Mouse (Mus musculus) cerebellum, adult 2 months (tissue): Measurements from ENCODE around the gene Trp73. TPM values are rescaled to one million over a fixed set of nuclear protein-coding genes. Genes with fewer than 3 reads are reported as not detected.
A peak's percentile ranks its signal among the peaks of the same experiment; 100 is the strongest.

ENCODE experiments used
- DNase-seq, 2 experiments: peaks; one replicate each; pipeline ENCODE4 v3.0.0; 2021
- H3K27ac ChIP-seq: fragments of 200-500 bp; 2 replicates; pipeline ENCODE4 v1.5.1; 2012; ENCODE audit warnings: low read length, control low read depth, inconsistent platforms; ENCODE audit not compliant: insufficient read depth
- H3K27me3 ChIP-seq: fragments of 200-500 bp; 2 replicates; pipeline ENCODE4 v1.6.1; 2012; ENCODE audit warnings: inconsistent platforms, mild to moderate bottlenecking, low read length, moderate library complexity; ENCODE audit not compliant: control insufficient read depth, insufficient read depth
- H3K4me1 ChIP-seq: fragments of 200-500 bp; 2 replicates; pipeline ENCODE4 v1.6.1; 2011; ENCODE audit warnings: low read length; ENCODE audit not compliant: control insufficient read depth, insufficient read depth
- H3K4me3 ChIP-seq: fragments of 200-500 bp; replicated peaks from 2 replicates; pipeline ENCODE3; 2011; ENCODE audit warnings: mild to moderate bottlenecking, low read depth, low read length, control low read depth; ENCODE audit not compliant: insufficient read depth
- CTCF ChIP-seq: fragments of 200-500 bp; IDR thresholded peaks from 2 replicates; pipeline ENCODE4 v1.5.1; 2011; ENCODE audit warnings: low read depth, mild to moderate bottlenecking, control low read depth, low read length, moderate library complexity, borderline replicate concordance; ENCODE audit not compliant: insufficient read depth
- POLR2A ChIP-seq: fragments of 200-500 bp; IDR thresholded peaks from 2 replicates; pipeline ENCODE4 v1.6.1; 2011; ENCODE audit warnings: low read length, control low read depth, borderline replicate concordance; ENCODE audit not compliant: insufficient read depth
- WGBS: fragments of 180-500 bp; shearing (Covaris S2); methylation state at CpG from one replicate; pipeline ENCODE4 v1.1.7; 2018; 5-methylcytosine and 5-hydroxymethylcytosine counted together
- polyA plus RNA-seq: library from polyadenylated mRNA; depleted of rRNA; stranded (reverse); fragments of >200 nt; gene quantifications from 2 replicates; pipeline ENCODE4 v1.2.3, GENCODE M21; 2012

The Trp73 gene
- polyA plus RNA-seq, 1 experiment: 1.7 TPM

- DNase-seq: peak; percentile 42 to 45
- 63% methylated on average over 14 of the region's 14 CpGs for WGBS
- TF ChIP-seq POLR2A (no peak), CTCF (peak; percentile 90)
- no peaks in the 10 kb centered on the region for H3K4me1 ChIP-seq
- H3K27ac ChIP-seq: no peak overlapping the region
- H3K27me3 ChIP-seq: no peaks in the 10 kb centered on the region
- H3K4me3 ChIP-seq: no peak overlapping the region
Observed at GRCm38 (mm10) chr4:154064827-154065773, 74.9 kb downstream of the Trp73 start.

- no peak for DNase-seq
- no peak overlapping the region for H3K4me3 ChIP-seq
- H3K4me1 ChIP-seq: no peaks in the 10 kb centered on the region
- no peak for TF ChIP-seq CTCF
- TF ChIP-seq POLR2A: no peak
- H3K27ac ChIP-seq: no peak overlapping the region
- WGBS: 43% methylated on average over 4 of the region's 4 CpGs
- H3K27me3 ChIP-seq: no peaks in the 10 kb centered on the region
Observed at GRCm38 (mm10) chr4:154057696-154058095, 82.3 kb downstream of the Trp73 start.

GRCm38 (mm10) chr4:154056661-154057060 lies 83.3 kb downstream of the Trp73 start:
- Histone ChIP-seq H3K27ac (no peak overlapping the region), H3K4me3 (no peak overlapping the region), H3K27me3 (no peaks in the 10 kb centered on the region), H3K4me1 (no peaks in the 10 kb centered on the region)
- DNase-seq: no peak
- WGBS: 39% methylated on average over 2 of the region's 2 CpGs
- TF ChIP-seq CTCF (no peak), POLR2A (no peak)

DNA sequence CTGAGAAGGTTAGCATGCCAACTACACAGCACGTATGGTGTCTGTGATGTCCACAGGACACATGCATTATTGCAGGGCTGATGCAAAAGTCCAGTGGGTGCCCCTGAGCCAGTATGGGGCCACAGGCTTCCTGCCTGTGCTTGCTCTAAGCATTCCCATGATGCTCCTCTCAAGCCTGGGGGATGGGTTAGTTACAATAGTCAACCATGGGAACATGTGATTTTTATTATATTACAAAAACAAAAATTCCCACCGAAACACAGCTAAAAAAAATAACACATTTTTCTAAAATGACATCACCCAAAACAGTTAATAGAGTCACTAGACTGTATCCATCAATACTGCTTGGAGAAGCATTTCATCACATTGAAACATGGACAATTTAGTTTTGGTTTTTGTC lies 84.0 kb downstream of the Trp73 start:
- no peak for DNase-seq
- H3K4me1 ChIP-seq: no peaks in the 10 kb centered on the region
- TF ChIP-seq CTCF (no peak), POLR2A (no peak)
- H3K27me3 ChIP-seq: no peaks in the 10 kb centered on the region
- no peak overlapping the region for H3K27ac ChIP-seq
- WGBS: 69% methylated on average over 2 of the region's 2 CpGs
- no peak overlapping the region for H3K4me3 ChIP-seq

DNA sequence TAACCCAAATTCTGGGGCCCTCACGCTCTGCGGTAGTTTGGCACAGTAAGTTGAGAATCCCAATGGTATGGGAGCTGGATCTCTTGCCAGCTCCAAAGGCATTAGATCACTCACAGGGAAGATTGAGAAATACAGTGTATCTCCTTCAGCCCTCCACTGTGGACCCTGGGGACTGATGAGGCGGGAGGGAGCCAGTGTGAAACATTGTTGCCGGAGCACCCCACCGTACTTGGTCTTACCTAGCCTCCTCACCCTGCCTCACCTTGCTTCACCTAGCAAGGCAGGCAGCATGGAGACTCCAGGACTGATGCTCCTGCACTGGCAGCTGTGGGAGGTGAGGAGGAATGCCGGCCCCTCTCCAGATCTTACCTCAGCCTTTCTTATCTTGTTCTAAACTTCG lies 84.5 kb downstream of the Trp73 start:
- no peak for DNase-seq
- Histone ChIP-seq H3K27ac (no peak overlapping the region), H3K4me3 (no peak overlapping the region), H3K4me1 (no peaks in the 10 kb centered on the region), H3K27me3 (no peaks in the 10 kb centered on the region)
- no peak for TF ChIP-seq CTCF
- no peak for TF ChIP-seq POLR2A
- WGBS: 89% methylated on average over 7 of the region's 7 CpGs

DNA sequence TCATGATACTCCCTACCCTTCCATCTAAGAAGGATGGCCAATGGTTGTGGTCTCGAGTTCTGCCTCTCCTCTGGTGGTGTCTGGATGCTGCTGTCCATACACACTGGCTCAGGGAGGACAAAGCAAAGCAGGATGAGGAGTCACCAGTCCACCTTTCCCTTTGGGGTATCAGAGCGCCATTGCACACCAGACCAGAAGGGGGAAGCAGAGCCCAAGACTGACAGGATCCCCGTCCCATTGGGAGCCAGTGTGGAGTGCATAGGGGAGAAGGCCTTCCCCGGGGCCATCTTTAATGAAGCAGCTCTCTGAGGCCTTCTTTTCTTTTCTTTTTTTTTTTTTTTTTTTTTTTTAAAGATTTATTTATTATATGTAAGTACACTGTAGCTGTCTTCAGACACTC lies 86.9 kb downstream of the Trp73 start:
- 59% methylated on average over 4 of the region's 4 CpGs for WGBS
- DNase-seq: no peak
- Histone ChIP-seq H3K4me3 (no peak overlapping the region), H3K4me1 (no peaks in the 10 kb centered on the region), H3K27me3 (no peaks in the 10 kb centered on the region), H3K27ac (no peak overlapping the region)
- TF ChIP-seq POLR2A (no peak), CTCF (peak; percentile 36; the same call in 1 of the 2 replicates)

DNA sequence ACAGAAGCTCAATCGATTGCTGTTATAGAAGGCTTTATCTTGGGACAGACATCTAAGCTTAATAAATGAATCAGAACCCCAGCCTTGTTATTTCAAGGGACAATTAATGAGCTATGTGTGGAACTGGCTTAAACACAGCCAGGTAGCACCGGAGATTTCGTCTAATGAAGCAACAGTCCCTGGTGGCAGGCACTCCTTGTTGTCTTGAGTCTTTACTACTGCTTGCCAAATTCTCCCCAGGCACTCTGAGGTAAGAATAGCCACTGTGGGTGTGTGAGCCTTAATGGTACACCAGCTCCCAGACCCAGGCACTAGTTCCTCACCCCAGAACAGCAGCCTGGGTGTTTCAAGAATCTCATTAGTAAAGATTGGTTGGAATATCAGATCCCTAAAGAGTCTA lies 88.6 kb downstream of the Trp73 start:
- WGBS: 52% methylated on average over 3 of the region's 3 CpGs
- TF ChIP-seq CTCF: no peak
- no peak for TF ChIP-seq POLR2A
- Histone ChIP-seq H3K27ac (no peak overlapping the region), H3K4me1 (no peaks in the 10 kb centered on the region), H3K27me3 (no peaks in the 10 kb centered on the region), H3K4me3 (no peak overlapping the region)
- DNase-seq: no peak

GRCm38 (mm10) chr4:154045837-154046236 lies 94.2 kb downstream of the Trp73 start:
- no peak for TF ChIP-seq POLR2A
- no peak for TF ChIP-seq CTCF

More at GRCm38 (mm10) chr4:154045837-154046236, 94.2 kb downstream of the Trp73 start:
- no peak for DNase-seq
- H3K27ac ChIP-seq: no peak overlapping the region
- H3K4me1 ChIP-seq: no peaks in the 10 kb centered on the region
- 61% methylated on average over 5 of the region's 5 CpGs for WGBS
- no peak overlapping the region for H3K4me3 ChIP-seq
- no peaks in the 10 kb centered on the region for H3K27me3 ChIP-seq
